Mouse (Mus musculus) G1E (cell line): ENCODE data around the gene Rnf26.

ENCODE experiments used
- GATA1 ChIP-seq: IDR thresholded peaks from 2 replicates; pipeline ENCODE4 v1.6.1; 2012; ENCODE audit warnings: borderline replicate concordance, low read length, inconsistent platforms, mixed read lengths
- POLR2AphosphoS5 ChIP-seq: IDR thresholded peaks from 2 replicates; pipeline ENCODE4 v1.6.1; 2012; ENCODE audit warnings: low read depth, low read length, inconsistent platforms; ENCODE audit not compliant: insufficient replicate concordance

- TF ChIP-seq GATA1 (no peak), POLR2AphosphoS5 (no peak)
These were observed 18.6 kb downstream of the Rnf26 start for GRCm38 (mm10) chr9:44094737-44095136.
